Mouse (Mus musculus): ENCODE results near the gene Large1. TPM values are rescaled to one million over a fixed set of nuclear protein-coding genes. Genes with fewer than 3 reads are reported as not detected.
A peak's percentile ranks its signal among the peaks of the same experiment; 100 is the strongest.
"Not testable (repeated sequence)": the region's sequence is repeated elsewhere in the genome, so short reads cannot be mapped to it uniquely, and the experiment has no call there.

The Large1 gene
- 4.2 and 5.6 TPM in 2 replicates for polyA plus RNA-seq (2016; fragmentation: Nextera tagmentation; extraction: Ambion mirVana)

- DNase-seq (ENCODE audit: low spot score), result peak; percentile 92
- no peaks in the 10 kb centered on the region for H3K36me3 ChIP-seq
- H3K4me1 ChIP-seq, result peaks cover 27% of the 10 kb centered on the region
- peak within 1 kb of the TSS; percentile 92 for H3K27ac ChIP-seq
- H3K27me3 ChIP-seq (ENCODE audit: low read depth, poor library complexity, severe bottlenecking), result no peaks in the 10 kb centered on the region
- WGBS, result under 1% methylated on average over 83 of the region's 84 CpGs
- no peaks in the 10 kb centered on the region for H3K9me3 ChIP-seq (replicated peaks)
- H3K4me3 ChIP-seq, result peak within 1 kb of the TSS; percentile 86
Observed at GRCm38 (mm10) chr8:73353108-73353793, at the start of gene Large1. Large1 (minus strand) TSS chr8:73353540.

GRCm38 (mm10) chr8:73400343-73400742, 47.0 kb upstream of the Large1 start:
- Histone ChIP-seq H3K4me3 (no peak overlapping the region), H3K4me1 (no peaks in the 10 kb centered on the region), H3K9me3 (replicated peaks) (no peaks in the 10 kb centered on the region), H3K36me3 (no peaks in the 10 kb centered on the region), H3K27ac (no peak overlapping the region), H3K27me3 (ENCODE audit: low read depth, poor library complexity, severe bottlenecking) (no peaks in the 10 kb centered on the region)
- no peak for DNase-seq (ENCODE audit: low spot score)
- whole genome bisulfite sequencing, result 49% methylated on average over 1 of the region's 1 CpGs

- WGBS, result 91% methylated on average over 6 of the region's 6 CpGs
- H3K4me1 ChIP-seq; H3K9me3 ChIP-seq (replicated peaks); DNase-seq (ENCODE audit: low spot score); H3K27ac ChIP-seq; H3K36me3 ChIP-seq; H3K4me3 ChIP-seq; H3K27me3 ChIP-seq (ENCODE audit: low read depth, poor library complexity, severe bottlenecking): not testable (repeated sequence)
Observed at GRCm38 (mm10) chr8:73373001-73373400, 19.7 kb upstream of the Large1 start.

GRCm38 (mm10) chr8:73355979-73356378, 2.6 kb upstream of the Large1 start:
- H3K9me3 ChIP-seq (replicated peaks), result no peaks in the 10 kb centered on the region
- no peak overlapping the region for H3K4me3 ChIP-seq
- peaks cover 27% of the 10 kb centered on the region for H3K4me1 ChIP-seq
- peak; percentile 46 for DNase-seq (ENCODE audit: low spot score)
- 19% methylated on average over 2 of the region's 2 CpGs for WGBS
- H3K27me3 ChIP-seq (ENCODE audit: low read depth, poor library complexity, severe bottlenecking), result no peaks in the 10 kb centered on the region
- H3K27ac ChIP-seq, result no peak overlapping the region
- no peaks in the 10 kb centered on the region for H3K36me3 ChIP-seq

GRCm38 (mm10) chr8:73354201-73354881, 1.0 kb upstream of the Large1 start:
- H3K27me3 ChIP-seq (ENCODE audit: low read depth, poor library complexity, severe bottlenecking), result no peaks in the 10 kb centered on the region
- peak overlapping the region; percentile 86 for H3K4me3 ChIP-seq
- WGBS, result under 1% methylated on average over 25 of the region's 25 CpGs
- peaks cover 27% of the 10 kb centered on the region for H3K4me1 ChIP-seq
- peak; percentile 63 for DNase-seq (ENCODE audit: low spot score)
- H3K27ac ChIP-seq, result peak overlapping the region; percentile 92
- H3K36me3 ChIP-seq, result no peaks in the 10 kb centered on the region
- no peaks in the 10 kb centered on the region for H3K9me3 ChIP-seq (replicated peaks)

GRCm38 (mm10) chr8:73353794-73354179, 447 bp upstream of the Large1 start:
- no peak for DNase-seq (ENCODE audit: low spot score)
- under 1% methylated on average over 16 of the region's 16 CpGs for WGBS
- H3K9me3 ChIP-seq (replicated peaks), result no peaks in the 10 kb centered on the region
- peaks cover 27% of the 10 kb centered on the region for H3K4me1 ChIP-seq
- no peaks in the 10 kb centered on the region for H3K36me3 ChIP-seq
- no peaks in the 10 kb centered on the region for H3K27me3 ChIP-seq (ENCODE audit: low read depth, poor library complexity, severe bottlenecking)
- H3K4me3 ChIP-seq, result peak overlapping the region; percentile 86
- H3K27ac ChIP-seq, result peak overlapping the region; percentile 92

GRCm38 (mm10) chr8:73352301-73353107, 836 bp downstream of the Large1 start:
- H3K4me3 ChIP-seq, result peak overlapping the region; percentile 86
- peaks cover 27% of the 10 kb centered on the region for H3K4me1 ChIP-seq
- H3K27me3 ChIP-seq (ENCODE audit: low read depth, poor library complexity, severe bottlenecking), result no peaks in the 10 kb centered on the region
- H3K27ac ChIP-seq, result peak overlapping the region; percentile 92
- no peaks in the 10 kb centered on the region for H3K9me3 ChIP-seq (replicated peaks)
- peak; percentile 79 for DNase-seq (ENCODE audit: low spot score)
- WGBS, result under 1% methylated on average over 56 of the region's 56 CpGs
- H3K36me3 ChIP-seq, result no peaks in the 10 kb centered on the region

GRCm38 (mm10) chr8:73350366-73350765, 3.0 kb downstream of the Large1 start:
- no peak overlapping the region for H3K4me3 ChIP-seq
- no peak overlapping the region for H3K27ac ChIP-seq
- WGBS, result 40% methylated on average over 2 of the region's 2 CpGs
- H3K9me3 ChIP-seq (replicated peaks), result no peaks in the 10 kb centered on the region
- no peaks in the 10 kb centered on the region for H3K27me3 ChIP-seq (ENCODE audit: low read depth, poor library complexity, severe bottlenecking)
- no peaks in the 10 kb centered on the region for H3K36me3 ChIP-seq
- DNase-seq (ENCODE audit: low spot score), result no peak
- peaks cover 27% of the 10 kb centered on the region for H3K4me1 ChIP-seq

- WGBS, result 94% methylated on average over 3 of the region's 3 CpGs
- DNase-seq (ENCODE audit: low spot score), result no peak
- Histone ChIP-seq H3K4me1 (no peaks in the 10 kb centered on the region), H3K9me3 (replicated peaks) (no peaks in the 10 kb centered on the region), H3K4me3 (no peak overlapping the region), H3K36me3 (no peaks in the 10 kb centered on the region), H3K27me3 (ENCODE audit: low read depth, poor library complexity, severe bottlenecking) (no peaks in the 10 kb centered on the region), H3K27ac (no peak overlapping the region)
Observed at GRCm38 (mm10) chr8:73342761-73343395, 10.5 kb downstream of the Large1 start.

- WGBS, result 56% methylated on average over 1 of the region's 1 CpGs
- H3K27me3 ChIP-seq (ENCODE audit: low read depth, poor library complexity, severe bottlenecking), result no peaks in the 10 kb centered on the region
- H3K4me3 ChIP-seq, result no peak overlapping the region
- peaks cover 3% of the 10 kb centered on the region; the same call in 1 of the 2 replicates for H3K36me3 ChIP-seq
- no peaks in the 10 kb centered on the region for H3K4me1 ChIP-seq
- no peaks in the 10 kb centered on the region for H3K9me3 ChIP-seq (replicated peaks)
- no peak for DNase-seq (ENCODE audit: low spot score)
- H3K27ac ChIP-seq, result no peak overlapping the region
Observed at GRCm38 (mm10) chr8:73336845-73337244, 16.5 kb downstream of the Large1 start.

- no peaks in the 10 kb centered on the region for H3K4me1 ChIP-seq
- no peak for DNase-seq (ENCODE audit: low spot score)
- 89% methylated on average over 5 of the region's 5 CpGs for WGBS
- no peaks in the 10 kb centered on the region for H3K9me3 ChIP-seq (replicated peaks)
- H3K4me3 ChIP-seq, result no peak overlapping the region
- H3K27me3 ChIP-seq (ENCODE audit: low read depth, poor library complexity, severe bottlenecking), result no peaks in the 10 kb centered on the region
- peaks cover 3% of the 10 kb centered on the region; the same call in 1 of the 2 replicates for H3K36me3 ChIP-seq
- no peak overlapping the region for H3K27ac ChIP-seq
Observed at GRCm38 (mm10) chr8:73329131-73329530, 24.2 kb downstream of the Large1 start.

- Histone ChIP-seq H3K9me3 (replicated peaks) (no peaks in the 10 kb centered on the region), H3K4me1 (no peaks in the 10 kb centered on the region), H3K27me3 (ENCODE audit: low read depth, poor library complexity, severe bottlenecking) (no peaks in the 10 kb centered on the region), H3K36me3 (peaks cover 3% of the 10 kb centered on the region; the same call in 1 of the 2 replicates), H3K27ac (no peak overlapping the region), H3K4me3 (no peak overlapping the region)
- DNase-seq (ENCODE audit: low spot score), result no peak
- WGBS, result 91% methylated on average over 3 of the region's 3 CpGs
Observed at GRCm38 (mm10) chr8:73328056-73328455, 25.3 kb downstream of the Large1 start.
